Comparison of ENCODE assay signal across 11 mouse cellular contexts in genomic region chr5:149266761-149267221, GRCm38 (mm10). TPM values are rescaled to one million over a fixed set of nuclear protein-coding genes. Genes with fewer than 3 reads are reported as not detected.
DNase-seq lines count a peak whose midpoint lies in the region; ATAC-seq and TF ChIP-seq lines count a peak whose summit lies in the region.
"Had no signal": no experiment of that assay in that cellular context is flagged by ENCODE, and none has a peak within 500 bp of the region (broad histone marks: within the 10 kb centered on the region; RNA-seq: fewer than 3 reads in every experiment).

No protein-coding gene starts in this region.

- no peak overlapping the region for H3K9ac ChIP-seq in hindbrain, postnatal 0 days (replicated peaks; ENCODE audit: low read length)
- H3K9ac ChIP-seq: forebrain, embryonic 12.5 days had no signal

- H3K4me3 ChIP-seq in embryonic facial prominence, embryonic 10.5 days = no peak overlapping the region
- no peak overlapping the region for H3K4me3 ChIP-seq in hindbrain, postnatal 0 days (ENCODE audit: low read length)
- H3K4me3 ChIP-seq: forebrain, embryonic 12.5 days; midbrain, embryonic 10.5 days had no signal

- peaks cover 10% of the 10 kb centered on the region for H3K4me1 ChIP-seq in embryonic facial prominence, embryonic 10.5 days
- no peaks in the 10 kb centered on the region for H3K4me1 ChIP-seq in hindbrain, postnatal 0 days (ENCODE audit: insufficient read depth, low read length)
- H3K4me1 ChIP-seq: forebrain, embryonic 12.5 days had no signal

- peak; percentile 59 for ATAC-seq in megakaryocyte, adult 5-6 weeks (ENCODE audit: poor library complexity, severe bottlenecking)
- ATAC-seq in hindbrain, postnatal 0 days = no peak

- H3K9me3 ChIP-seq in embryonic facial prominence, embryonic 10.5 days = no peaks in the 10 kb centered on the region
- H3K9me3 ChIP-seq in hindbrain, postnatal 0 days (ENCODE audit: low read length) = no peaks in the 10 kb centered on the region

- no peak for TF ChIP-seq CTCF in hindbrain, postnatal 0 days (IDR thresholded peaks at IDR 0.05; ENCODE audit: low read depth)

- H3K27ac ChIP-seq in embryonic facial prominence, embryonic 10.5 days (replicated peaks) = 0 out of 2 replicates have a peak overlapping the region, but pooled peaks have one; percentile 2
- no peak overlapping the region for H3K27ac ChIP-seq in hindbrain, postnatal 0 days
- H3K27ac ChIP-seq: forebrain, embryonic 12.5 days; midbrain, embryonic 10.5 days had no signal

- H3K36me3 ChIP-seq in embryonic facial prominence, embryonic 10.5 days (replicated peaks) = no peaks in the 10 kb centered on the region
- H3K36me3 ChIP-seq in hindbrain, postnatal 0 days (ENCODE audit: insufficient read depth, low read length) = no peaks in the 10 kb centered on the region
- H3K36me3 ChIP-seq: forebrain, embryonic 12.5 days; midbrain, embryonic 10.5 days had no signal

- no peaks in the 10 kb centered on the region for H3K27me3 ChIP-seq in embryonic facial prominence, embryonic 10.5 days (replicated peaks; ENCODE audit: low read depth, poor library complexity, severe bottlenecking)
- H3K27me3 ChIP-seq in hindbrain, postnatal 0 days (ENCODE audit: insufficient read depth, low read length) = no peaks in the 10 kb centered on the region
- H3K27me3 ChIP-seq: forebrain, embryonic 12.5 days had no signal

- 80% methylated on average over 8 of the region's 8 CpGs for WGBS in embryonic facial prominence, embryonic 10.5 days
- 80% methylated on average over 8 of the region's 8 CpGs for WGBS in hindbrain, postnatal 0 days

- peak; percentile 42 for DNase-seq in thymus, postnatal 0 days (ENCODE audit: low spot score)
- no peak for DNase-seq in thymus, postnatal 10 days (ENCODE audit: low spot score in 2 of 2)
- DNase-seq in embryonic facial prominence, embryonic 10.5 days (ENCODE audit: low spot score) = no peak
- DNase-seq in thymus, postnatal 4 days = peak; percentile 50
- no peak for DNase-seq in Muller cell, postnatal 12 days (ENCODE audit: inconsistent ontology term)
- DNase-seq in right cerebral cortex, adult 18-20 months = no peak
- DNase-seq in hindbrain, postnatal 0 days (ENCODE audit: low spot score) = no peak
- DNase-seq: gastrocnemius, postnatal 36 days had no signal

- H3K4me2 ChIP-seq in hindbrain, postnatal 0 days (ENCODE audit: low read depth, low read length) = no peak overlapping the region
- H3K4me2 ChIP-seq: forebrain, embryonic 12.5 days had no signal

RNA-seq across cellular contexts. Expression of gene Alox5ap, which starts 2.2 kb away (rescaled TPM):
- 29.7 and 29.8 TPM in 2 replicates for polyA plus RNA-seq in thymus, postnatal 0 days (2015; fragmentation: Nextera tagmentation; extraction: Ambion mirVana)
- 5.5 and 5.8 TPM in 2 replicates for polyA plus RNA-seq in embryonic facial prominence, embryonic 10.5 days (2016; fragmentation: Nextera tagmentation; extraction: Ambion mirVana)
- total RNA-seq in megakaryocyte, adult 5-6 weeks (2015) = 1,517 and 1,767 TPM in 2 replicates
- 1,236 and 1,298 TPM in 2 replicates for total RNA-seq in megakaryocyte, adult 5-6 weeks (2017)
- total RNA-seq in hindbrain, postnatal 0 days (2014; rRNA removed) = 5.7 and 6.6 TPM in 2 replicates
- 10.7 and 14.4 TPM in 2 replicates for polyA plus RNA-seq in hindbrain, postnatal 0 days (2015; fragmentation: Nextera tagmentation; extraction: Ambion mirVana)

Comparison
In these comparisons a context has a peak if more than half of its experiments do, and no peak if none do; other contexts are left out.
1. DNase-seq: peak in thymus, postnatal 0 days (single experiment) and thymus, postnatal 4 days (single experiment); none in thymus, postnatal 10 days (0 of 2), embryonic facial prominence, embryonic 10.5 days (single experiment), Muller cell, postnatal 12 days (single experiment), right cerebral cortex, adult 18-20 months (single experiment) and hindbrain, postnatal 0 days (single experiment).